Mouse (Mus musculus) liver, embryonic 14 days (tissue): ENCODE data around the gene Reck. TPM values are rescaled to one million over a fixed set of nuclear protein-coding genes. Genes with fewer than 3 reads are reported as not detected.

ENCODE experiments used
- polyA plus RNA-seq: library from polyadenylated mRNA; depleted of rRNA; stranded (reverse); fragments of >200 nt; gene quantifications from 2 replicates; pipeline ENCODE4 v1.2.3, GENCODE M21; 2012; rRNA removed

Reck gene
- polyA plus RNA-seq = 1.7 and 2.0 TPM in 2 replicates

GRCm38 (mm10) chr4:43875160-43875918 is at the start of gene Reck:
Gene Reck (plus strand): TSS chr4:43875530.

DNA sequence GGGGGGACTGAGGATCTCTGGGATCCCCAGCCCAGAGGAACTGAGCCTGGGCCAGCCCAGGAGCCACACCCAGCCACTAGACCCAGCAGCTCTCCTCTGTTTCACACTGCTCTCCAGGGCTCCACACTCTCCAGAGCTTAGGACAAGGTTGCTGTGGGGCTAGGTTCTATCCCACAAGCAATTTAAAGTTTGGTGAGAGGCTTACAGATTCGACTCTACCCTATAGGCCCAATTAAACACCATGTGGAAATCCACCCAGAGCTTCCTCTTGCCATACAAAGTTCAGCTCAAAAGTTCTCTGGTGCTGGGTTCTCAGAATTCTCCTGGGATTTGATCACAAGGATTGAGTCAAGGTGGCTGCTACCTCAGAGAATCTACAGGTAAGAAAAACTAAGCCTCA is 35.2 kb upstream of the Reck start, which contains the start of gene Olfr157:
TSS of gene Olfr157 (minus strand) at position 101 of the 400 bp plus-strand sequence.

GRCm38 (mm10) chr4:43851265-43851664 is 24.1 kb upstream of the Reck start, which contains the start of gene Olfr155:
Gene Olfr155 (plus strand): TSS chr4:43851565.

DNA sequence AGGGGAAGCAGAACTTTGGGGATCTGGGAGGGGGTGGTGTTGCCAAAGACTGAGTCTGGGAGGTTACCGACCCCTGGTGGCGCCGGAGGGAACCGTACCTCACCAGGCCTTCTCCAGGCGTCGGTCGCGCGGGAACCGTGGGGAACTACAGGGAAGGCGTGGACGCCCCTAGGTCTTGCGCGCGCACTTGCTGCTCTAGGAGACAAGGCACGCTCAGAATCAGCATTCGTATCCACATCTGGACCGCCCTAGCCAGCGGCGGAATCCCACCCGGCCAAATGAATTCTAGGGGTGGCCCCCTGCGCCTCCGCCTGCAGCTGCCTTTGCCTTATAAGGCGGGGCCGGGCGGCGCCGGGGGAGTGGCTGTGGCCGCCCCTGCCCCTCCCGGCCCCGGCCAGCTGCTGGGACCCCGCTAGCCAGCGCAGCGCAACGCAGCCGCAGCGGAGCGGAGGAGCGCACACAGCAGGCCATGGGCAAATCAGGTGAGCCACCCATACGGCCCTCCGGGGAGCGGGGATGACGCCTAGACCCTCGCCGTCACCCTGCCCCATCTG is 82.0 kb downstream of the Reck start, which contains the start of gene Glipr2:
TSS of gene Glipr2 (plus strand) at position 110 of the 554 bp plus-strand sequence.

GRCm38 (mm10) chr4:43983181-43983580 is 107.9 kb downstream of the Reck start, which contains the start of gene Ccin:
Gene Ccin (plus strand): TSS chr4:43983483.

Other genes with a start within 250 kb of the Reck start
- gene Npr2, start 243.6 kb upstream of the Reck start, polyA plus RNA-seq = 1.5 and 1.9 TPM in 2 replicates
- gene Spag8, start 221.9 kb upstream of the Reck start, polyA plus RNA-seq = 0.12 and 0.27 TPM in 2 replicates
- 28.3 and 30.4 TPM in 2 replicates for gene Hint2, start 219.1 kb upstream of the Reck start, polyA plus RNA-seq
- 0.18 and 0.26 TPM in 2 replicates for gene Tmem8b, start 206.6 kb upstream of the Reck start, polyA plus RNA-seq
- gene Fam221b, start 206.4 kb upstream of the Reck start, polyA plus RNA-seq = 0.02 TPM in 2 replicates
- not detected in 2 replicates for gene Olfr70, start 174.7 kb upstream of the Reck start, polyA plus RNA-seq
- not detected in 2 replicates for gene Olfr71, start 165.3 kb upstream of the Reck start, polyA plus RNA-seq
- 0.07 and 0.10 TPM in 2 replicates for gene Hrct1, start 148.3 kb upstream of the Reck start, polyA plus RNA-seq
- gene Spaar, start 145.5 kb upstream of the Reck start, polyA plus RNA-seq = 0.01 and 0.02 TPM in 2 replicates
- not detected in 2 replicates for gene Olfr159, start 104.5 kb upstream of the Reck start, polyA plus RNA-seq
- not detected in 2 replicates for gene Olfr156, start 51.6 kb upstream of the Reck start, polyA plus RNA-seq
- gene Olfr157, start 35.3 kb upstream of the Reck start, polyA plus RNA-seq = not detected in 2 replicates
- not detected in 2 replicates for gene Olfr155, start 24.0 kb upstream of the Reck start, polyA plus RNA-seq
- gene Glipr2, start 81.9 kb downstream of the Reck start, polyA plus RNA-seq = 20.4 and 20.7 TPM in 2 replicates
- gene Ccin, start 108.0 kb downstream of the Reck start, polyA plus RNA-seq = 0.01 TPM in 1 of 2 replicates, not detected in the other
- 182 and 191 TPM in 2 replicates for gene Clta, start 128.9 kb downstream of the Reck start, polyA plus RNA-seq
- 8.1 and 8.6 TPM in 2 replicates for gene Gne, start 208.6 kb downstream of the Reck start, polyA plus RNA-seq